ENCODE assay signal across 8 mouse cellular contexts in the genomic region with DNA sequence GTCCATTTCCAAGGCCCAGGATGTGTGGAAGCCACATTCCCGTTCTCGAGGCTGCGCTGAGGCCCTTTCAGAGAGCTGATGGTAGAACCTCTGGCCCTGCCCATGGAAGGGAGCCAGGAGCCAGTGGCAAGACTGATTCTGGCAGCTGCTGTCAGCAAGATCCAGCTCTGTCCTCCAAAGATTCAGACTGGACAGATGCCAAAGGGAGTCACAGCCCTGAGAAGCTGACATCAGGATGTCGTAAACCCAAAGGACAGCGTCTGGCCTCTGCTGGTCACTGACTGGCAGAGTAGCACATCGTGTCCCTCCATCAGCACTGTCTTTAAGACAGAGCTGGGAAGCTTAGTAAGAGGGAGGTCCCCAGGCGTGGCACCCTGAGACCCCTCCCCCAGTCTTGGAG. TPM values are rescaled to one million over a fixed set of nuclear protein-coding genes. Genes with fewer than 3 reads are reported as not detected.
A peak's percentile ranks its signal among the peaks of the same experiment; 100 is the strongest.
DNase-seq lines count a peak whose midpoint lies in the region; ATAC-seq and TF ChIP-seq lines count a peak whose summit lies in the region.
"Had no signal": no experiment of that assay in that cellular context is flagged by ENCODE, and none has a peak within 500 bp of the region (broad histone marks: within the 10 kb centered on the region; RNA-seq: fewer than 3 reads in every experiment).

No protein-coding gene starts in this region.

- peak; percentile 67; the same call in 1 of the 2 replicates for TF ChIP-seq EP300 in lung, postnatal 0 days (IDR thresholded peaks at IDR 0.05)

- peaks cover 4% of the 10 kb centered on the region; the same call in 1 of the 2 replicates for H3K27me3 ChIP-seq in intestine, postnatal 0 days (replicated peaks; ENCODE audit: control insufficient read depth, insufficient read depth, low read length)
- no peaks in the 10 kb centered on the region for H3K27me3 ChIP-seq in lung, postnatal 0 days (replicated peaks; ENCODE audit: insufficient read depth, low read length)

- 50% methylated on average over 7 of the region's 7 CpGs for WGBS in intestine, postnatal 0 days
- WGBS in lung, postnatal 0 days, result 35% methylated on average over 7 of the region's 7 CpGs

- peak; percentile 61 for DNase-seq in Muller cell, postnatal 12 days (ENCODE audit: inconsistent ontology term)
- DNase-seq in lung, postnatal 0 days (ENCODE audit: low spot score), result peak; percentile 95
- no peak for DNase-seq in urinary bladder, postnatal 4 days (ENCODE audit: low spot score in 2 of 2)
- no peak for DNase-seq in frontal cortex, postnatal 36 days (ENCODE audit: low spot score in 2 of 2)

- TF ChIP-seq CTCF in intestine, postnatal 0 days (IDR thresholded peaks at IDR 0.05; ENCODE audit: low read depth), result peak; percentile 35
- peak; percentile 60 for TF ChIP-seq CTCF in lung, postnatal 0 days (IDR thresholded peaks at IDR 0.05)

- no peak for ATAC-seq in intestine, postnatal 0 days
- peak; percentile 50 for ATAC-seq in lung, postnatal 0 days
- no peak for ATAC-seq in activated CD4-positive, CD25-positive, alpha-beta regulatory T cell, adult 4 months

- peaks cover 17% of the 10 kb centered on the region for H3K4me1 ChIP-seq in brown adipose tissue, adult 24 weeks (ENCODE audit: control insufficient read depth, insufficient read depth, insufficient read length, low read length)
- 0 out of 2 replicates have a peak, but pooled peaks cover 13% of the 10 kb centered on the region for H3K4me1 ChIP-seq in intestine, postnatal 0 days (replicated peaks; ENCODE audit: control insufficient read depth, insufficient read depth, low read length)
- H3K4me1 ChIP-seq in lung, postnatal 0 days (ENCODE audit: insufficient read depth, low read depth, low read length), result peaks cover 42% of the 10 kb centered on the region

- peak overlapping the region; percentile 88 for H3K27ac ChIP-seq in brown adipose tissue, adult 24 weeks (replicated peaks; ENCODE audit: low read depth, low read length)
- peak overlapping the region; percentile 35; the same call in 1 of the 2 replicates for H3K27ac ChIP-seq in intestine, postnatal 0 days (ENCODE audit: low read depth, low read length)
- H3K27ac ChIP-seq in lung, postnatal 0 days (ENCODE audit: low read length), result peak overlapping the region; percentile 89
- H3K27ac ChIP-seq: limb, embryonic 13.5 days had no signal

- H3K9me3 ChIP-seq in intestine, postnatal 0 days (ENCODE audit: control insufficient read depth), result no peaks in the 10 kb centered on the region
- H3K9me3 ChIP-seq in lung, postnatal 0 days (ENCODE audit: low read length), result no peaks in the 10 kb centered on the region
- H3K9me3 ChIP-seq: limb, embryonic 13.5 days had no signal

- H3K9ac ChIP-seq in intestine, postnatal 0 days (ENCODE audit: low read depth, low read length), result no peak overlapping the region
- H3K9ac ChIP-seq in lung, postnatal 0 days (replicated peaks; ENCODE audit: low read depth), result no peak overlapping the region
- H3K9ac ChIP-seq: limb, embryonic 13.5 days had no signal

- H3K4me2 ChIP-seq in intestine, postnatal 0 days (replicated peaks; ENCODE audit: low read depth), result no peak overlapping the region
- H3K4me2 ChIP-seq in lung, postnatal 0 days (replicated peaks; ENCODE audit: low read depth, low read length), result no peak overlapping the region

- no peak overlapping the region for H3K4me3 ChIP-seq in brown adipose tissue, adult 24 weeks (ENCODE audit: insufficient read depth, low read depth, low read length)
- no peak overlapping the region for H3K4me3 ChIP-seq in intestine, postnatal 0 days (ENCODE audit: low read depth, low read length)
- no peak overlapping the region for H3K4me3 ChIP-seq in lung, postnatal 0 days (ENCODE audit: low read depth, low read length)
- H3K4me3 ChIP-seq: limb, embryonic 13.5 days had no signal

- no peaks in the 10 kb centered on the region for H3K36me3 ChIP-seq in intestine, postnatal 0 days (ENCODE audit: control insufficient read depth, insufficient read depth)
- no peaks in the 10 kb centered on the region for H3K36me3 ChIP-seq in lung, postnatal 0 days (ENCODE audit: insufficient read depth, low read length)
- H3K36me3 ChIP-seq: limb, embryonic 13.5 days had no signal

RNA-seq across cellular contexts. Expression of a gene that starts 2.9 kb away (rescaled TPM):
- polyA plus RNA-seq in brown adipose tissue, adult 24 weeks (2012; ENCODE audit: insufficient read depth, insufficient read length, missing spikeins), result 3.2 and 7.3 TPM in 2 replicates
- polyA plus RNA-seq in intestine, postnatal 0 days (2015; fragmentation: Nextera tagmentation; extraction: Ambion mirVana), result 19.8 and 23.5 TPM in 2 replicates
- polyA plus RNA-seq in lung, postnatal 0 days (2015; fragmentation: Nextera tagmentation; extraction: Ambion mirVana), result 83.7 and 85.3 TPM in 2 replicates
- polyA plus RNA-seq in activated CD4-positive, CD25-positive, alpha-beta regulatory T cell, adult 4 months (2017; shearing (Covaris generic)), result under 1 TPM; 0.28 to 0.59 TPM

RNA-seq across cellular contexts. Expression of a gene that starts 28.6 kb away (rescaled TPM):
- 875 and 1,284 TPM in 2 replicates for polyA plus RNA-seq in brown adipose tissue, adult 24 weeks (2012; ENCODE audit: insufficient read depth, insufficient read length, missing spikeins)
- polyA plus RNA-seq in intestine, postnatal 0 days (2015; fragmentation: Nextera tagmentation; extraction: Ambion mirVana), result 442 and 454 TPM in 2 replicates
- polyA plus RNA-seq in lung, postnatal 0 days (2015; fragmentation: Nextera tagmentation; extraction: Ambion mirVana), result 418 and 453 TPM in 2 replicates
- polyA plus RNA-seq in activated CD4-positive, CD25-positive, alpha-beta regulatory T cell, adult 4 months (2017; shearing (Covaris generic)), result 1,000 to 10,000 TPM; 1,181 to 1,680 TPM

RNA-seq across cellular contexts. Expression of a gene that starts 44.7 kb away (rescaled TPM):
- polyA plus RNA-seq in brown adipose tissue, adult 24 weeks (2012; ENCODE audit: insufficient read depth, insufficient read length, missing spikeins), result 4.6 and 5.1 TPM in 2 replicates
- 8.2 and 8.4 TPM in 2 replicates for polyA plus RNA-seq in intestine, postnatal 0 days (2015; fragmentation: Nextera tagmentation; extraction: Ambion mirVana)
- polyA plus RNA-seq in lung, postnatal 0 days (2015; fragmentation: Nextera tagmentation; extraction: Ambion mirVana), result 15.5 and 16.1 TPM in 2 replicates
- 1 to 10 TPM; 5.9 to 7.2 TPM for polyA plus RNA-seq in activated CD4-positive, CD25-positive, alpha-beta regulatory T cell, adult 4 months (2017; shearing (Covaris generic))

RNA-seq across cellular contexts. Expression of a gene that starts 57.3 kb away (rescaled TPM):
- 65.9 and 105 TPM in 2 replicates for polyA plus RNA-seq in brown adipose tissue, adult 24 weeks (2012; ENCODE audit: insufficient read depth, insufficient read length, missing spikeins)
- polyA plus RNA-seq in intestine, postnatal 0 days (2015; fragmentation: Nextera tagmentation; extraction: Ambion mirVana), result 132 and 142 TPM in 2 replicates
- polyA plus RNA-seq in lung, postnatal 0 days (2015; fragmentation: Nextera tagmentation; extraction: Ambion mirVana), result 119 and 136 TPM in 2 replicates
- 100 to 1,000 TPM in 1 of 2 experiments, 10 to 100 TPM in 1; 87.7 to 113 TPM for polyA plus RNA-seq in activated CD4-positive, CD25-positive, alpha-beta regulatory T cell, adult 4 months (2017; shearing (Covaris generic))

Comparison
In these comparisons a context has a peak if more than half of its experiments do, and no peak if none do; other contexts are left out.
1. DNase-seq: peak in Muller cell, postnatal 12 days (single experiment) and lung, postnatal 0 days (single experiment); none in urinary bladder, postnatal 4 days (0 of 2) and frontal cortex, postnatal 36 days (0 of 2).
2. H3K27ac ChIP-seq: peak in every context shown above with its lines; median percentile 89 in lung, postnatal 0 days; 88 in brown adipose tissue, adult 24 weeks; 35 in intestine, postnatal 0 days.